Mouse (Mus musculus) spleen, embryonic (tissue): ENCODE results near the gene Hand1.
"Not testable (repeated sequence)": the region's sequence is repeated elsewhere in the genome, so short reads cannot be mapped to it uniquely, and the experiment has no call there.

Experiments
- CTCF ChIA-PET: fragments of 350-600 bp; sonication (Branson Sonifier 250); formaldehyde crosslinking; loops from one replicate; lab custom pipeline; 2022; lab: Charles Lee

Gene Hand1

GRCm38 (mm10) chr11:57832552-57833201 is at the start of gene Hand1:
Gene Hand1 (minus strand): TSS chr11:57832818.
- CTCF ChIA-PET = interaction anchor here (0.7 kb wide), 1 partner anchor 28 kb away, joined by 5 read pairs; no protein-coding TSS in a partner anchor

DNA sequence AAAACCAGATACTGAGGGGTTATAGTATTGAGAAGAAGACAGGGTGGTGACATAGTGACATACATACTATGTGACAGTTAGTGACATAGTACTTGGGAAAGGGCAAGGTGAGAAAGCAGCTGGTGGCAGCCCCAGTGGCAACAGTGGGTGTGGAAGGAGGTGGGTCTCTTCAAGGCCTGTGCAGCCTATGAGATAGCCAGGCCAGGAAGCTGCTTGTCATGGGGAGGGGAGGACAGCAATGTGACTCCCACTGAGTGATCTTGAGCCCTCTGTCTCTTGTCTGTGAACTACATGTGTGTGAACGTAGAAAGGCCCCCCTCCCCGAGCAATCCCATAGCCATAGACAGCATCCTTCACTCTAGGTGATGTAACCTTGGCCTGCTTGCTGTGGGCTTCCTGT is 43.5 kb upstream of the Hand1 start:
- CTCF ChIA-PET = no interaction called here

GRCm38 (mm10) chr11:57873014-57873413 is 40.4 kb upstream of the Hand1 start:
- CTCF ChIA-PET = interaction anchor here (0.5 kb wide), 1 partner anchor 41 kb away, joined by 4 read pairs; no protein-coding TSS in a partner anchor

DNA sequence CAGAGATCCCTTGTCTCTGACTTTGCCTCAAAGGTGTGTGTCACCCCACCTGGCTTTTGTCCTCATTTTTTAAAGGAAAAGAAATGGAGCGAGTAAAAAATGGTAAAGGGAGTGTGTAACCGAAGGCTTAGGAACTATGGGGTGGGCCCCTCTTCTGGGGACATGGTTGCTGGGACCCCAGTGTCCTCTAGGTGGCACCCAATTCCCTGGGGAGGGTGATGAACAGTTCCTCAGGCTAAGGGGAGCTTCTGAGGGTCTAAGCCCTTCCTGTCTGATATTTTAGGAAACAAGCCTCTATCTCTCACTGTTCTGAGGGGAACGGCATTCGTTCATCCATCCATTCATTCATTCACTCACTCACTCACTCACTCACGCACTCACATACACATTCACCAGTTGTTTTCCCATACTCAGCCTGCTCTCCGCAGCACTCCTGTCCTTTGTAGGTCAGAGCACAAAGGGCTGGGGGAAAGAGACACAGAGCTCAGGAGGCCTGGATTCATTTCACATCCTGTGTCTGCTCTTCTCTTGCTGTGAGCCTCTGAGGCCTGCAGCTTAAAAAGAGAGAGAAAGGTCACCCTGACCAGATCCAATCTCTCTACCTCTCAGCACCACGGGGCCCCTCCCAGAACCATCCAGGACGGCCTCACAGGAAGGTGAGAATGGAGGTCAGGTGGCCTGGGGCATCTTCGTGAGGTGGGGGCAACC is 36.3 kb upstream of the Hand1 start:
- CTCF ChIA-PET = interaction anchor here (0.6 to 0.8 kb wide), 2 partner anchors 24 to 468 kb away, joined by 3 to 6 read pairs; no protein-coding TSS in a partner anchor

DNA sequence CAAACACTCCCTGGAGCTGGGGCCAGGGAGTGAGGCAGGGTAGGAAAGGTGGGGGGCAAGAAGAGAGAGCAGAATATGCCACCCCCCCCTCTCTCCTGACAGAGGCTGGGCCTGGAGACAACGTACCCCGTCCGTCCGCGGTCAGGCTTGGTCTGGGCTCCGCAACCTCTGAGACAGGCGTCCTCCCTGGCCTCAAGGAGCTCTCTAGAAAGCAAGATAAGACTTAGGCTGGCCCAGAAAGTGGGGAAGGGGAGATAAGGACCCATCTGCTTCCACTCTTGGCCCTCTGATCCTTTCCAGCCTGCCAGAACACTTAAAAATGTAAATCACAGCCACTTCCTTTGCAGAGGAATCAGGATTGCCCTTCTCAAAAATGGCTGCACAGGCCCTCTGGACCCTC is 33.8 kb upstream of the Hand1 start:
- CTCF ChIA-PET = no interaction called here

DNA sequence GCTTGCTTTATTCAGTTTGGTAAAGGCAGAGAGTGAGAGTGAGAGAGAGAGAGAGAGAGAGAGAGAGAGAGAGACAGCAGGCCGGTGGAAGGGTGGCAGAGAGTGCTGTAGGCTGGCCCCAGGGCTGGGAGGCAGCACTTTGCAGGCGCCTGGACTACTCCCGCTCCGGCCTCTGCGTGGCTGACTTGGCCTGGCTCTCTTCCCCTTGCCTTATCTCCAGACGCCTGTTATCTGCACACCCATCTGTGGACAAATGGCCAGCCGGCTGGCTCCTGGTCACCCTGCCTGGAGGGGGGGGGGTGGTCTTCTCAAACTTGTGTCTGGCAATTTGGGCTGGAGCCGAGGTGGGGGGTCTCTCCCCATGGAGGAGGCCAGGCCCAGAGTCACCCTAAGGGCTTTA is 32.0 kb upstream of the Hand1 start:
- CTCF ChIA-PET = no interaction called here

- CTCF ChIA-PET = no interaction called here
Measured at GRCm38 (mm10) chr11:57862088-57862487, 29.5 kb upstream of the Hand1 start.

GRCm38 (mm10) chr11:57857709-57858108 is 25.1 kb upstream of the Hand1 start:
- CTCF ChIA-PET = no interaction called here

GRCm38 (mm10) chr11:57853571-57853970 is 21.0 kb upstream of the Hand1 start:
- CTCF ChIA-PET = no interaction called here

DNA sequence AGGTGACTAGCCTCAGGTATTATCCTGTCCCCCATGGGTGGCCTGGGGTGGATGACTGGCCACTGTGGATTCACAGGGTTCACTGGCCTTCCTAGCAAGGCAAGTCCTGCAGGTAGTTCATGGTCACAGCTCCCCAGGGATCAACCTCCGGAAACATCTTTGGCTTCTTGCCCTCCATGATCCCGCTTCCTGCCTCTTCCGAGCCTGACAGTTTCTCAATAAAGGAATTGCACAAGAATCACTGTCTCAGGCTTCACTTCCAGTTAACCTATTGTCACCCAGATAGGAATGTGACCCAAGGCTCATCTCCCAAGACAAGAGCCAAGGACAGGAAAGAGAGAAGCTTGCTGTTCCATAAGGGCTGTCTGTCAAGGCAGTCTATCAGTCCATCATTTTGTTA is 18.3 kb upstream of the Hand1 start:
- CTCF ChIA-PET = interaction anchor here (0.6 kb wide), 1 partner anchor 82 kb away, joined by 7 read pairs; no protein-coding TSS in a partner anchor

DNA sequence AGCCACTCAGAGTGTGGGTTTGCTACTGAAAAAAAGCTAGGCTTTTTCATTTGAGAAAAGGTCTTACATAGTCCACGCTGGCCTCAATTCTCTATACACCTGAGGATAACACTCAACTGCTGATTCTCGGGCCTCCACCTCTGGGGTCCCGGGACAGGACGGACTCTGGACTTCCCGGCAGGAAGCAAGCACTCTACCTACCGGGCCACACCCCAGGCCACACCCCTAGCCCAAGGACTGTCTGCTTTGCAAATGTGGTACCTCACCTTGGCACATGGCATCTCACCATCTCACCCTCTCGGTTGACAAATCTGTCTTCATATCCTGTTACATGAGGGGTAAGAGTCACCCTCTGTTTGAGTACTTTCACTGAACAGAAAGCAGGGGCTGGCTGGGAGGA is 17.7 kb upstream of the Hand1 start:
- CTCF ChIA-PET = interaction anchor here (0.6 kb wide), 1 partner anchor 83 kb away, joined by 7 read pairs; no protein-coding TSS in a partner anchor

DNA sequence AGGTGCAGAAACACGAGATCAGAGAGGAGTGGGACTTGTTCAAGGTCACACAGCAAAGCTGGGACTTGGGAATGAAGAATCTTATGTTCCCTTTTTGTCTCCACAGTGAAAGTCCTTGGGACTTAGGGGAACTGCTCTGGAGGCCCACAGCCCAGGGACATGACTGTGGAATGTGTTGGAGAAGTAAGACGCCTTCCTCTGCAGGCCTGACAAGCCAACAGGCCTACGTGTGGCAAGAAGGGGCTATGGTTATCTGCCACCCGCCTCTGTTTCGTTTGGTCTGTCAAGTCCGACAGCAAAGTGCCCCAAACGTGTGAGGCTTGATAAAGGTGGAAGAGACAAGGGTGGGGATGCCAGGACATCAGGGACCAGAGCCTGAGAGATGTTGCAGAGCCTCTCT is 14.8 kb upstream of the Hand1 start:
- CTCF ChIA-PET = no interaction called here

- CTCF ChIA-PET = not testable (repeated sequence)
Measured at GRCm38 (mm10) chr11:57846421-57847363, 14.1 kb upstream of the Hand1 start.

DNA sequence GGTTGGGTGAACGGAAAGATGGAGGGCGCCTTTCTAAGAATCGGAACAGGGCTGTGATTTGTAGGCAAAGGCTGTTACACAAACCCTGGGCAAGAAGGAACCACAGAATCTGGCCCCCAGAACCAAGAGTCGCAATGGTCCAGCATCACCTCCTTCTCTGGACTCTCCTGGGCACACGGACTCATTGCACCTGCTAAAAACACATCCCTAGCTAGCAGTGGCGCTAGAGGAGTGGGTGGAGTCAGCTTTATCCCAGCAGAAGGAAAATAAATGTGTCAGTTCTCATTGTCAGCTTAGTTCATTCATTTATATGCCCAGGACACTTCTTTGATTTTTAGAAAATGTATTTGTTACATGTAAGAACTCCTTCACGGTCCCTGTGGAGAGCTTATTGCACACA is 8.8 kb upstream of the Hand1 start:
- CTCF ChIA-PET = no interaction called here

- CTCF ChIA-PET = no interaction called here
Measured at GRCm38 (mm10) chr11:57840986-57841385, 8.4 kb upstream of the Hand1 start.

DNA sequence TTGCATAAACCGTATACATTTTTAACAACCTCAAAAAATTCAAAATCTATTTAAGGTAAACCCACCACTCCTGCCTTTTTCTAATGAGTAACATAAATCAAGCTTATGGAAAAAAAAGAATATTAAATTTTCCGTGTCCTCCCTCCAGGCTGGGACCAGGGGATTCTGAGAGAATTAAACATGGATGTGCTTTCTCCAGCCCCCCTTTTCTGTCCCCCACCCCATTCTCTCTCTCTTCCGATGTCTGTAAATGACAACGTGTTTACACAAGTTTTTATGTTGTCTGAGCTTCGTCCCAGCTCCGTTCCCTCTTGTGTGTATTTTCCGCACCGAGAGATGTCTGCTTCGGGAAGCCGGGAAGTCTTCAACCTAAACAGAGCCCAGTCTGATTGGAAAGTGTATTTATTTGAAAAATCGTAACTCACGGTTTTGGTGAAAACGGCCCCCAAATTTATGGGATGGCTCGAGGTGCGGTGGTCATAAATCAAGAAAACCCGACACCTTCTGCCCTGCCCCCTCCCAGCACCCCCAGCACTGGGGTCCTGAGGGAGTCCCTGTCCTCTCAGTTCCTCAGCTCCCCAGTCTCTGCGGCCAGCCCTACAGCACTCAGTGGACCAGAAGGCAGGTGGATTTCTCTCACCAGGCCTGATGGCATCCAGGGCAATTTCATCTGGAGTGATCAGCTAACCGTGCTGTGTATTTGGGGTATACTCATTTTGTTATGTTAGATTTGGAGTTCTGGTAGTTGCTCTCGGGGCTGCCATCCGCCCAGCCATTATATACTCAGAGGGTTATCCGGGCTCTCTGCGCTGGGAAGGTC is 5.5 kb upstream of the Hand1 start:
- CTCF ChIA-PET = interaction anchor here (0.8 kb wide), 1 partner anchor 97 kb away, joined by 3 read pairs; no protein-coding TSS in a partner anchor

GRCm38 (mm10) chr11:57836872-57837680 is 4.5 kb upstream of the Hand1 start:
- CTCF ChIA-PET = no interaction called here

DNA sequence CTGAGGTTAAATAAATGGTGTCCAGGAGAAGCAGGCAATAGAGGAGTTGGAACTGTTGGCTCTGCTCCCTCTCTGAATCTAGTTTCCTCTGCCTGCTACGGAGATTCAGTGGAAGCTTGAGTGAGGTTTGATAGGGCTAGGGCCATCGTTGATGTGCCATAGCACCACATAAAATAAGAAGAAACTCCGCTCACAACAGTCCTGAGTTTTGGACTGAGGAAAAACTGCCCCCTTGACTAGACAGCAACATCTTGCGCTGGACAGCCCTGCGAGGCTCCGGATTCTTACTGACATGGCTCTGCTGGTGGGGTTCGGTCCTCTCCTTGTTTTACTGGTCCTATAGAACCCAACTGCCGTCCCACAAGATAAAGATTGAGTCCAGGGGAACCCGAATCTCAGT is 3.8 kb upstream of the Hand1 start:
- CTCF ChIA-PET = no interaction called here

DNA sequence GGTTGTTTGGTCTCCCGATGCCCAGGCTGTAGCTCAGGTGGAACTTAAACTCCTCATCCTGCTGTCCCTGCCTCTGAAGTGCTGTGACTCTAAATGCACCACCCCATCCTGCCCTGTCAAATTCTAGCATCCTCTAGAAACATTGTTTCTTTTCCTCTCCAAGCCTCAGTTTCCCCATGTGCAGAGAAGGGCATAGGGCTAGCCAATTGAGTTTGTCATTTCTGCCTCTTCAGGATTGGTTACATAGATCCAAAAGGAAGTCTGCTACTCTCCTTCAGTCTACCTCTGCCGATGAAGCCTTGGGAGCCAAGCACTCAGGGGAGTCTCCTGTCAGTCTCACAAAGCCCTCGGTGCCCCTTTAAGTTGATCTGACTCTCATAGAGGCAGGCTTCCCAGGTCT is 3.3 kb upstream of the Hand1 start:
- CTCF ChIA-PET = no interaction called here

DNA sequence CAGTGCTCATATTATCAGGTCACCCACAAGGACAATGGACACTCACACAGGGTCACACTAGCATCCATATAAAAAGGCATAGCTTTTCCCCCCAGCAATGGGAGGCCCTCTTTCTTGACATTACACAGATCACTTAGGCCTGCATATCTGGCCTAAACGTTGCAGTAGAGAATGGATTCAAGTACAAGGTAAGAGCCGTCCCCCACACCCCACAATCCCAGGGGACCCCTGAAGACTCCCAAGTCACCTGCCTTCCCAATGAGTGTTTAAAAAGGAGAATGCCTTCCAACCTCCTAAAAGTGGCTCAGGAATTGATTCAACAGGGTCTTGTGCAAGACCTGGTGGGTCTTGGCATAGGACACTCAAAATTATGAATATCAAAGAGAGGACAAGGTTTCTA is 2.7 kb upstream of the Hand1 start:
- CTCF ChIA-PET = no interaction called here
